Mouse (Mus musculus) midbrain, embryonic 11.5 days (tissue): ENCODE data around the gene Gng3. TPM values are rescaled to one million over a fixed set of nuclear protein-coding genes. Genes with fewer than 3 reads are reported as not detected.

Experiments
- ATAC-seq: fragments of 200-750 bp; cut with Nextera tagmentation; 2 replicates; pipeline ENCODE4 v1.8.0; 2017; ENCODE audit warnings: moderate TSS enrichment, moderate library complexity; ENCODE audit not compliant: low FRiP score
- DNase-seq: peaks from one replicate; pipeline ENCODE4 v3.0.0; 2015; ENCODE audit warnings: low spot score; ENCODE audit errors: missing footprints
- H3K27ac ChIP-seq: fragments of 300-500 bp; sonication (generic); 2 replicates; pipeline ENCODE4 v1.5.1; 2014; ENCODE audit warnings: low read depth, low read length
- H3K27me3 ChIP-seq: fragments of 300-500 bp; sonication (generic); 2 replicates; pipeline ENCODE4 v1.6.1; 2014; ENCODE audit warnings: mild to moderate bottlenecking, low read length, moderate library complexity, mixed read lengths; ENCODE audit not compliant: control insufficient read depth, insufficient read depth
- H3K36me3 ChIP-seq: fragments of 300-500 bp; sonication (generic); 2 replicates; pipeline ENCODE4 v1.6.1; 2014; ENCODE audit warnings: mild to moderate bottlenecking, low read length, moderate library complexity, mixed read lengths; ENCODE audit not compliant: control insufficient read depth, insufficient read depth
- H3K4me1 ChIP-seq: fragments of 300-500 bp; sonication (generic); 2 replicates; pipeline ENCODE4 v1.6.1; 2014; ENCODE audit warnings: low read length; ENCODE audit not compliant: control insufficient read depth, insufficient read depth
- H3K4me2 ChIP-seq: fragments of 300-500 bp; sonication (generic); 2 replicates; pipeline ENCODE4 v1.6.1; 2014; ENCODE audit warnings: mild to moderate bottlenecking, moderate library complexity
- H3K4me3 ChIP-seq: fragments of 300-500 bp; sonication (generic); 2 replicates; pipeline ENCODE4 v1.5.1; 2014; ENCODE audit warnings: low read depth, low read length
- H3K9ac ChIP-seq: fragments of 300-500 bp; sonication (generic); 2 replicates; pipeline ENCODE4 v1.6.1; 2014; ENCODE audit warnings: low read length
- H3K9me3 ChIP-seq: fragments of 300-500 bp; sonication (generic); 2 replicates; pipeline ENCODE4 v1.6.1; 2016; ENCODE audit warnings: low read length; ENCODE audit not compliant: control insufficient read depth
- WGBS: fragments of 180-500 bp; shearing (Covaris S2); extraction: QIAGEN DNeasy Blood & Tissue Kit; methylation state at CpG from one replicate; pipeline ENCODE4 v1.1.7; 2014; 5-methylcytosine and 5-hydroxymethylcytosine counted together
- polyA plus RNA-seq: library from polyadenylated mRNA; unstranded; fragments of >200 nt; fragmentation: Nextera tagmentation; extraction: Ambion mirVana; gene quantifications from 2 replicates; pipeline ENCODE4 v1.2.1, GENCODE M21; 2014

Gene Gng3
- polyA plus RNA-seq, 1 experiment from 2014 or later = 133 TPM

GRCm38 (mm10) chr19:8820424-8820956 is 18.5 kb downstream of the Gng3 start:
- WGBS = 1% methylated on average over 37 of the region's 48 CpGs
- H3K36me3 ChIP-seq = peaks cover 13% of the 10 kb centered on the region; the same call in 1 of the 2 replicates

GRCm38 (mm10) chr19:8819596-8820423 is 19.2 kb downstream of the Gng3 start, which contains the start of gene Hnrnpul2:
Gene Hnrnpul2, plus strand, starts transcription at chr19:8820010.
- Histone ChIP-seq H3K4me1 (peaks cover 35% of the 10 kb centered on the region), H3K4me2 (peak within 1 kb of the TSS; percentile 95), H3K9ac (peak within 1 kb of the TSS; percentile 98), H3K27ac (peak within 1 kb of the TSS; percentile 98), H3K9me3 (no peaks in the 10 kb centered on the region), H3K36me3 (peaks cover 13% of the 10 kb centered on the region; the same call in 1 of the 2 replicates), H3K4me3 (peak within 1 kb of the TSS; percentile 100), H3K27me3 (no peaks in the 10 kb centered on the region)
- DNase-seq (peak; percentile 99), ATAC-seq (peak; percentile 95)
- under 1% methylated on average over 83 of the region's 83 CpGs for WGBS

More at GRCm38 (mm10) chr19:8820424-8820956, 18.5 kb downstream of the Gng3 start:
- Histone ChIP-seq H3K9ac (peak overlapping the region; percentile 98), H3K4me3 (peak overlapping the region; percentile 100), H3K4me2 (peak overlapping the region; percentile 95), H3K27ac (peak overlapping the region; percentile 98), H3K9me3 (no peaks in the 10 kb centered on the region), H3K27me3 (no peaks in the 10 kb centered on the region), H3K4me1 (peaks cover 33% of the 10 kb centered on the region)
- ATAC-seq = peak; percentile 33
- DNase-seq = peak; percentile 89

- WGBS = under 1% methylated on average over 33 of the region's 33 CpGs
- DNase-seq (no peak), ATAC-seq (peak; percentile 93)
- peak within 1 kb of the TSS; percentile 98 for H3K27ac ChIP-seq
- H3K4me1 ChIP-seq = peaks cover 35% of the 10 kb centered on the region
- no peaks in the 10 kb centered on the region for H3K9me3 ChIP-seq
- peaks cover 10% of the 10 kb centered on the region; the same call in 1 of the 2 replicates for H3K36me3 ChIP-seq
- H3K27me3 ChIP-seq = no peaks in the 10 kb centered on the region
- H3K4me2 ChIP-seq = peak within 1 kb of the TSS; percentile 95
- peak within 1 kb of the TSS; percentile 98 for H3K9ac ChIP-seq
- peak within 1 kb of the TSS; percentile 100 for H3K4me3 ChIP-seq
Measured at GRCm38 (mm10) chr19:8818801-8819595, 20.0 kb downstream of the Gng3 start, which contains the start of gene Ttc9c. Gene Ttc9c, minus strand, starts transcription at chr19:8819333.

- peak overlapping the region; percentile 86; the same call in 1 of the 2 replicates for H3K27ac ChIP-seq
- H3K27me3 ChIP-seq = no peaks in the 10 kb centered on the region
- peak overlapping the region; percentile 63 for H3K9ac ChIP-seq
- H3K4me2 ChIP-seq = peak overlapping the region; percentile 83
- H3K9me3 ChIP-seq = no peaks in the 10 kb centered on the region
- peak overlapping the region; percentile 100 for H3K4me3 ChIP-seq
- H3K4me1 ChIP-seq = peaks cover 35% of the 10 kb centered on the region
- WGBS = 31% methylated on average over 14 of the region's 14 CpGs
- no peak for DNase-seq
- H3K36me3 ChIP-seq = peaks cover 7% of the 10 kb centered on the region; the same call in 1 of the 2 replicates
- ATAC-seq = no peak
Measured at GRCm38 (mm10) chr19:8818301-8818798, 20.6 kb downstream of the Gng3 start.

- no peaks in the 10 kb centered on the region for H3K27me3 ChIP-seq
- H3K9me3 ChIP-seq = no peaks in the 10 kb centered on the region
- 40% methylated on average over 3 of the region's 3 CpGs for WGBS
- DNase-seq (no peak), ATAC-seq (no peak)
- peaks cover 21% of the 10 kb centered on the region for H3K4me1 ChIP-seq
- H3K4me2 ChIP-seq = peak overlapping the region; percentile 20; the same call in 1 of the 2 replicates
- H3K9ac ChIP-seq = no peak overlapping the region; the same call in 1 of the 2 replicates
- no peak overlapping the region for H3K27ac ChIP-seq
- no peak overlapping the region for H3K4me3 ChIP-seq
- peaks cover 8% of the 10 kb centered on the region; the same call in 1 of the 2 replicates for H3K36me3 ChIP-seq
Measured at GRCm38 (mm10) chr19:8817001-8817400, 22.0 kb downstream of the Gng3 start.

- Histone ChIP-seq H3K27ac (no peak overlapping the region), H3K9ac (no peak overlapping the region), H3K9me3 (no peaks in the 10 kb centered on the region), H3K4me2 (no peak overlapping the region), H3K4me1 (peaks cover 17% of the 10 kb centered on the region), H3K36me3 (peaks cover 12% of the 10 kb centered on the region; the same call in 1 of the 2 replicates), H3K27me3 (no peaks in the 10 kb centered on the region), H3K4me3 (no peak overlapping the region)
- 83% methylated on average over 11 of the region's 11 CpGs for WGBS
- DNase-seq (no peak), ATAC-seq (no peak)
Measured at GRCm38 (mm10) chr19:8815812-8816211, 23.2 kb downstream of the Gng3 start.

- Histone ChIP-seq H3K9me3 (no peaks in the 10 kb centered on the region), H3K4me1 (peaks cover 4% of the 10 kb centered on the region), H3K27me3 (no peaks in the 10 kb centered on the region), H3K36me3 (peaks cover 21% of the 10 kb centered on the region; the same call in 1 of the 2 replicates), H3K9ac (no peak overlapping the region), H3K27ac (no peak overlapping the region), H3K4me2 (no peak overlapping the region), H3K4me3 (no peak overlapping the region)
- DNase-seq (no peak), ATAC-seq (no peak)
- 95% methylated on average over 5 of the region's 5 CpGs for WGBS
Measured at GRCm38 (mm10) chr19:8806810-8807209, 32.2 kb downstream of the Gng3 start.

- no peak overlapping the region for H3K9ac ChIP-seq
- ATAC-seq = no peak
- H3K4me2 ChIP-seq = no peak overlapping the region
- H3K4me1 ChIP-seq = peaks cover 8% of the 10 kb centered on the region
- H3K27ac ChIP-seq = no peak overlapping the region
- no peak for DNase-seq
- no peaks in the 10 kb centered on the region for H3K9me3 ChIP-seq
- peaks cover 8% of the 10 kb centered on the region; the same call in 1 of the 2 replicates for H3K36me3 ChIP-seq
- 95% methylated on average over 11 of the region's 11 CpGs for WGBS
- H3K27me3 ChIP-seq = no peaks in the 10 kb centered on the region
- no peak overlapping the region for H3K4me3 ChIP-seq
Measured at GRCm38 (mm10) chr19:8803879-8804660, 34.9 kb downstream of the Gng3 start.
